ENCODE assay signal across 26 mouse cellular contexts in genomic region chr15:52657916-52658315, GRCm38 (mm10).
DNase-seq lines count a peak whose midpoint lies in the region; ATAC-seq and TF ChIP-seq lines count a peak whose summit lies in the region.
"Had no signal": no experiment of that assay in that cellular context is flagged by ENCODE, and none has a peak within 500 bp of the region (broad histone marks: within the 10 kb centered on the region; RNA-seq: fewer than 3 reads in every experiment).

No protein-coding gene starts in this region.

- no peaks in the 10 kb centered on the region for H3K36me3 ChIP-seq in limb, embryonic 14.5 days (ENCODE audit: control insufficient read depth, insufficient read depth, low read length)
- H3K36me3 ChIP-seq in limb, embryonic 10.5 days = no peaks in the 10 kb centered on the region
- no peaks in the 10 kb centered on the region for H3K36me3 ChIP-seq in forebrain, embryonic 11.5 days (ENCODE audit: control insufficient read depth, insufficient read depth, low read length)
- H3K36me3 ChIP-seq in hindbrain, embryonic 12.5 days = no peaks in the 10 kb centered on the region
- H3K36me3 ChIP-seq: embryonic facial prominence, embryonic 13.5 days; embryonic facial prominence, embryonic 15.5 days; forebrain, embryonic 10.5 days; forebrain, embryonic 15.5 days; G1E had no signal

- H3K9ac ChIP-seq in limb, embryonic 14.5 days (ENCODE audit: low read depth, low read length, severe bottlenecking) = no peak overlapping the region
- H3K9ac ChIP-seq in forebrain, embryonic 11.5 days (ENCODE audit: low read length) = no peak overlapping the region
- no peak overlapping the region for H3K9ac ChIP-seq in hindbrain, embryonic 12.5 days
- H3K9ac ChIP-seq: embryonic facial prominence, embryonic 13.5 days; embryonic facial prominence, embryonic 15.5 days; forebrain, embryonic 13.5 days; forebrain, embryonic 15.5 days; forebrain, postnatal 0 days had no signal

- no peak for ATAC-seq in limb, embryonic 14.5 days (ENCODE audit: low FRiP score, low read depth)
- ATAC-seq in forebrain, embryonic 11.5 days (replicated peaks; ENCODE audit: low FRiP score) = no peak
- ATAC-seq in hindbrain, embryonic 12.5 days (ENCODE audit: low FRiP score) = no peak
- ATAC-seq: CD4-positive, CD25-positive, alpha-beta regulatory T cell, adult 4 months; forebrain, embryonic 13.5 days; forebrain, embryonic 15.5 days; forebrain, postnatal 0 days had no signal

- H3K9me3 ChIP-seq in limb, embryonic 14.5 days (ENCODE audit: control insufficient read depth, low read length) = no peaks in the 10 kb centered on the region
- H3K9me3 ChIP-seq in limb, embryonic 10.5 days (replicated peaks) = no peaks in the 10 kb centered on the region
- H3K9me3 ChIP-seq in forebrain, embryonic 11.5 days (ENCODE audit: control insufficient read depth, low read length) = no peaks in the 10 kb centered on the region
- H3K9me3 ChIP-seq in hindbrain, embryonic 12.5 days (replicated peaks) = no peaks in the 10 kb centered on the region
- H3K9me3 ChIP-seq: embryonic facial prominence, embryonic 13.5 days; embryonic facial prominence, embryonic 15.5 days; forebrain, embryonic 10.5 days; forebrain, embryonic 13.5 days; forebrain, embryonic 15.5 days; G1E had no signal

- H3K27me3 ChIP-seq in limb, embryonic 14.5 days (ENCODE audit: control insufficient read depth, insufficient read depth, low read length) = no peaks in the 10 kb centered on the region
- H3K27me3 ChIP-seq in limb, embryonic 10.5 days (ENCODE audit: low read depth, poor library complexity, severe bottlenecking) = no peaks in the 10 kb centered on the region
- H3K27me3 ChIP-seq in forebrain, embryonic 11.5 days (ENCODE audit: control insufficient read depth, insufficient read depth, low read length) = no peaks in the 10 kb centered on the region
- no peaks in the 10 kb centered on the region for H3K27me3 ChIP-seq in hindbrain, embryonic 12.5 days
- H3K27me3 ChIP-seq: CH12.LX; embryonic facial prominence, embryonic 13.5 days; embryonic facial prominence, embryonic 15.5 days; forebrain, embryonic 13.5 days; forebrain, embryonic 15.5 days had no signal

- no peak overlapping the region for H3K4me3 ChIP-seq in limb, embryonic 14.5 days (replicated peaks; ENCODE audit: low read length)
- H3K4me3 ChIP-seq in limb, embryonic 10.5 days = no peak overlapping the region
- H3K4me3 ChIP-seq in forebrain, embryonic 11.5 days (ENCODE audit: low read depth, low read length) = no peak overlapping the region
- H3K4me3 ChIP-seq in hindbrain, embryonic 12.5 days = no peak overlapping the region
- H3K4me3 ChIP-seq: embryonic facial prominence, embryonic 13.5 days; embryonic facial prominence, embryonic 15.5 days; erythroblast, embryonic 14.5 days; forebrain, embryonic 10.5 days; forebrain, embryonic 13.5 days; forebrain, embryonic 15.5 days had no signal

- H3K27ac ChIP-seq in limb, embryonic 14.5 days (replicated peaks; ENCODE audit: low read depth, low read length) = no peak overlapping the region
- H3K27ac ChIP-seq in limb, embryonic 10.5 days = no peak overlapping the region
- H3K27ac ChIP-seq in forebrain, embryonic 11.5 days (ENCODE audit: low read depth, low read length) = no peak overlapping the region
- H3K27ac ChIP-seq in hindbrain, embryonic 12.5 days = no peak overlapping the region
- H3K27ac ChIP-seq: embryonic facial prominence, embryonic 13.5 days; embryonic facial prominence, embryonic 15.5 days; forebrain, embryonic 10.5 days; forebrain, embryonic 13.5 days; forebrain, embryonic 15.5 days had no signal

- no peak overlapping the region for H3K4me2 ChIP-seq in limb, embryonic 14.5 days (replicated peaks; ENCODE audit: low read depth, low read length, severe bottlenecking)
- no peak overlapping the region for H3K4me2 ChIP-seq in forebrain, embryonic 11.5 days (ENCODE audit: low read depth, low read length, severe bottlenecking)
- no peak overlapping the region for H3K4me2 ChIP-seq in hindbrain, embryonic 12.5 days (replicated peaks)
- H3K4me2 ChIP-seq: embryonic facial prominence, embryonic 13.5 days; embryonic facial prominence, embryonic 15.5 days; forebrain, embryonic 13.5 days; forebrain, embryonic 15.5 days had no signal

- H3K4me1 ChIP-seq in limb, embryonic 14.5 days (ENCODE audit: control insufficient read depth, insufficient read depth, low read length) = no peaks in the 10 kb centered on the region
- no peaks in the 10 kb centered on the region for H3K4me1 ChIP-seq in limb, embryonic 10.5 days
- no peaks in the 10 kb centered on the region for H3K4me1 ChIP-seq in forebrain, embryonic 11.5 days (replicated peaks; ENCODE audit: control insufficient read depth, insufficient read depth, low read length)
- no peaks in the 10 kb centered on the region for H3K4me1 ChIP-seq in hindbrain, embryonic 12.5 days
- H3K4me1 ChIP-seq: embryonic facial prominence, embryonic 13.5 days; embryonic facial prominence, embryonic 15.5 days; forebrain, embryonic 10.5 days; forebrain, embryonic 13.5 days; forebrain, embryonic 15.5 days had no signal

- DNase-seq in limb, embryonic 14.5 days (ENCODE audit: low spot score) = peak; percentile 28
- DNase-seq in limb, embryonic 10.5 days (ENCODE audit: low spot score) = no peak
- DNase-seq in NIH3T3 (ENCODE audit: low read depth) = peak; percentile 76
- DNase-seq in forebrain, embryonic 11.5 days (ENCODE audit: low spot score) = no peak
- DNase-seq: adrenal gland, adult 2 months; adrenal gland, postnatal 10 days; adrenal gland, postnatal 25 days; B cell, adult 2 months; cerebellum, adult 11 months; cerebellum, adult 18-20 months; cerebellum, adult 8-10 months; cerebellum, adult 9-11 months; cerebellum, postnatal 14 days; cerebellum, postnatal 36 days; embryo, embryonic 11 days; forebrain, postnatal 0 days had no signal

- TF ChIP-seq POLR2A in limb, embryonic 14.5 days (IDR thresholded peaks at IDR 0.05; ENCODE audit: borderline replicate concordance, extremely low read depth, insufficient read depth, insufficient read length) = no peak

Comparison
In these comparisons a context has a peak if more than half of its experiments do, and no peak if none do; other contexts are left out.
1. DNase-seq: peak in limb, embryonic 14.5 days (single experiment) and NIH3T3 (single experiment); none in limb, embryonic 10.5 days (single experiment) and forebrain, embryonic 11.5 days (single experiment).